Mouse (Mus musculus) effector memory CD4-positive, alpha-beta T cell, adult 7 months (primary cell): ENCODE measurements around the gene Rbm25. TPM values are rescaled to one million over a fixed set of nuclear protein-coding genes. Genes with fewer than 3 reads are reported as not detected.

ENCODE experiments used
- polyA plus RNA-seq: library from polyadenylated mRNA; unstranded; fragments of 100-300 nt; shearing (Covaris generic); gene quantifications from one replicate; pipeline ENCODE4 v1.2.1, GENCODE M21; 2017

Rbm25 gene
- 310 TPM for polyA plus RNA-seq

DNA sequence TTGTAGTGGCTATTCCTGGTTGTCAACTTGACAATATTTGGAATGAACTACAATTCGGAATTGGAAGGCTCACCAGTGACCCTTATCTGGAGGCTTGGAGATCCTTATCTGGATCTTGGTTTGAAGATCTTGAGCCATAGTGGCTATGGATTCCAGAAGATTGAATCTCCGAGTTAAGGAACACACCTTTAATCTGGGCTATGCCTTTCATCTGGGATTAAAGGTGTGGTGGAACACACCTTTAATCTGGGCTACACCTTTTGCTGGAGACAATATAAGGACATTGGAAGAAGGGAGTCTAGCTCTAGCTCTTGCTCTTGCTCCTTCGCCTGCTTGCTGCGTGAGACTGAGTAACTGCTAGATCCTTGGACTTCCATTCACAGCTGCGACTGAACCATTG lies at the start of gene Rbm25:
TSS of gene Rbm25 (plus strand) at position 301 of the 400 bp plus-strand sequence.

DNA sequence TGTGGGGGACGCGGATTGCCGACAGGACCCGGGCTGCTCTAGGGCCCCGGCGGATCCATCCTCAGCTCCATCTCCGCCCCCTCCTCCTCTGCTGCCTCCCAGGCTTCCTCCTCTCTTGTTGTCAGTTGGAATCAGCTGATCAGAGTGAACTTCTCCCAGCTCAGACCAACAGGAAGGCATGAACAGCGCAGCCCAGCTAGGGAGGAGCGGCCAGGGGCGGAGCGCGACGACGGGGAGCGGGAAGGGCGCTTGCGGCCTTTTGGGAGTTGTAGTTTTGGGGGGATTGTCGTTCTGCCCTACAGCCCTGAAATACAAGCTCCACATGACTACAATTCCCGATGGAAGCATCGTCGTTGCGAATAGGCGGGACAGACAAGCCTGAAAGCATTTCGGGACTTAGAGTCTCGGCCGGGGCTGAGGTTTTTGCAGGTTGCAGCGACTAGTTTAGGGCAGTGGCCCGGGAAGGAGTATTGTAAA lies 34.0 kb upstream of the Rbm25 start, which contains the start of gene Zfyve1:
TSS of gene Zfyve1 (minus strand) at position 198 of the 477 bp plus-strand sequence.

GRCm38 (mm10) chr12:83687934-83688315 lies 56.9 kb downstream of the Rbm25 start, which contains the start of gene Psen1:
Gene Psen1, plus strand, starts transcription at chr12:83688152.

Other genes starting within 250 kb of the Rbm25 start
- 0.80 TPM for gene Dpf3, start 143.5 kb upstream of the Rbm25 start, polyA plus RNA-seq
- 10.1 TPM for gene Dcaf4, start 110.8 kb upstream of the Rbm25 start, polyA plus RNA-seq
- 8.0 TPM for gene Zfyve1, start 34.0 kb upstream of the Rbm25 start, polyA plus RNA-seq
- gene Psen1, start 56.9 kb downstream of the Rbm25 start, polyA plus RNA-seq = 124 TPM
- not detected for gene Papln, start 132.4 kb downstream of the Rbm25 start, polyA plus RNA-seq